Mouse (Mus musculus): ENCODE results near the gene Miga1.

Gene Miga1

DNA sequence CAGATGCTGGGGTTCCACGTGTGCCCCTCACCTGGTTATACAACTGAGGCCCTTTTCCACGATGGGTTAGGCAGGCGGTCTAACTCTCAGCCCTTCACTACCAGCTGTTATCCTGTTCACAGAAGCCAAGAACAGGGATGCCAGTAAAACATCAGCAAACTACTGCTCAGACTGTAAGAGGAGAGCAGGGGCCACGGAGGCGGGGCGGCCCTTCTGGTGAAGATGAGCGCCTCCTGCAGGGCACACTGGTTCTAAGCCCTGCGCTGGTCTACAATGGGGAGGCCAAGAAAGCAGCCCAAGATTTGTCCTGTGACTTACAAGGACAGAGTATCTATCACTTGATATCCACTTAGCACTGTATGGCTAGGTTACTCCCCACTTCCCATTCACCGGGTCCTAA is 52.4 kb downstream of the Miga1 start:
- peaks cover 74% of the 10 kb centered on the region for H3K36me3 ChIP-seq (ENCODE audit: insufficient read depth, low read length)
- H3K9me3 ChIP-seq (ENCODE audit: low read length), result no peaks in the 10 kb centered on the region
- H3K4me1 ChIP-seq (replicated peaks; ENCODE audit: low read depth, low read length), result peaks cover 19% of the 10 kb centered on the region; the same call in 1 of the 2 replicates
- H3K27me3 ChIP-seq (ENCODE audit: insufficient read depth, low read length), result no peaks in the 10 kb centered on the region
- TF ChIP-seq NANOG (IDR thresholded peaks at IDR 0.05; ENCODE audit: borderline replicate concordance, low read length) (no peak), CTCF (conservative IDR thresholded peaks at IDR 0.05; ENCODE audit: low read length) (peak; percentile 45)
- no peak overlapping the region for H3K4me3 ChIP-seq (replicated peaks; ENCODE audit: low read length)

DNA sequence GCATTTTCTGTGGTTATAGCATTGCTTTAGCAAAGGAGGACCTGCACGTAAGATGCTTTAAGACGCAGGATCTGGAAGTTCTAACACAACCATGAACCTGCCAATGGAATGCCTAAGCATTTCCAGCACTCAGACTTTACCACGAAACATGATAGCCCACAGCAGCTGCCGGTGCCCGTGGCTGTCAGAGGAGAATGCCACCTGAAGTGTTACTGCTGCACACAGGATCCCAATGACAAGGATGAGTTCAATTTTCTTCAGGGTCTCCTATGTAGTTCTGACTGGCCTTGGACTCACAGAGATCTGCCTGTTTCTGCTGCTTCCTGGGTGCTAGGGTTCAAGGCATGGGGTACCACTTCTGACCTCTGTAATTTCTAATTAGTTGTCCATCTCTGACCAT is 55.4 kb downstream of the Miga1 start:
- no peak for TF ChIP-seq CTCF (conservative IDR thresholded peaks at IDR 0.05; ENCODE audit: low read length)
- no peak for TF ChIP-seq NANOG (IDR thresholded peaks at IDR 0.05; ENCODE audit: borderline replicate concordance, low read length)
- no peak for TF ChIP-seq POU5F1 (IDR thresholded peaks at IDR 0.05; ENCODE audit: borderline replicate concordance, low read length)
- peaks cover 79% of the 10 kb centered on the region for H3K36me3 ChIP-seq (ENCODE audit: insufficient read depth, low read length)
- peaks cover 11% of the 10 kb centered on the region; the same call in 1 of the 2 replicates for H3K4me1 ChIP-seq (replicated peaks; ENCODE audit: low read depth, low read length)

DNA sequence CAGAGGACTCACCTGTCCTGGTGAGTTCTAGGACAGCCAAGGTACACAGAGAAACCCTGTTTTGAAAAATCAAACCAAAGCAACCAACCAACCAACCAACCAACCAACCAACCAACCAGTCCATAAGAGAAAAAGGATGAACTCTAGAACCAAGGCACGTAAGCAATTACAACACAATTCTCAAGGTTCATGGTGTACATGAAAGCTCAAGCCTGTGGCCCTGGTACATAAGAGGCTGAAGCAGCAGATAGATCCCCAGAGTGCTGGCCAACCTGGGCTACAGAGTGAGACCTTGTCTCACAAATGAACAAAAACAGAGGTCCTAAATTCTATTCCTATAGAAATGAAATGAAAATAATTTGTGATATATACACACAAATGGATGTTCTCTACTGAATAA is 55.9 kb downstream of the Miga1 start:
- H3K4me1 ChIP-seq (replicated peaks; ENCODE audit: low read depth, low read length), result peaks cover 11% of the 10 kb centered on the region; the same call in 1 of the 2 replicates
- TF ChIP-seq NANOG (IDR thresholded peaks at IDR 0.05; ENCODE audit: borderline replicate concordance, low read length) (no peak), CTCF (conservative IDR thresholded peaks at IDR 0.05; ENCODE audit: low read length) (no peak)
- H3K36me3 ChIP-seq (ENCODE audit: insufficient read depth, low read length), result peaks cover 78% of the 10 kb centered on the region
- no peaks in the 10 kb centered on the region for H3K9me3 ChIP-seq (ENCODE audit: low read length)
- no peak overlapping the region for H3K4me3 ChIP-seq (replicated peaks; ENCODE audit: low read length)
- H3K27me3 ChIP-seq (ENCODE audit: insufficient read depth, low read length), result no peaks in the 10 kb centered on the region

More for the DNA sequence above, 55.4 kb downstream of the Miga1 start:
- H3K27me3 ChIP-seq (ENCODE audit: insufficient read depth, low read length), result no peaks in the 10 kb centered on the region
- H3K9me3 ChIP-seq (ENCODE audit: low read length), result no peaks in the 10 kb centered on the region
- H3K4me3 ChIP-seq (replicated peaks; ENCODE audit: low read length), result no peak overlapping the region

DNA sequence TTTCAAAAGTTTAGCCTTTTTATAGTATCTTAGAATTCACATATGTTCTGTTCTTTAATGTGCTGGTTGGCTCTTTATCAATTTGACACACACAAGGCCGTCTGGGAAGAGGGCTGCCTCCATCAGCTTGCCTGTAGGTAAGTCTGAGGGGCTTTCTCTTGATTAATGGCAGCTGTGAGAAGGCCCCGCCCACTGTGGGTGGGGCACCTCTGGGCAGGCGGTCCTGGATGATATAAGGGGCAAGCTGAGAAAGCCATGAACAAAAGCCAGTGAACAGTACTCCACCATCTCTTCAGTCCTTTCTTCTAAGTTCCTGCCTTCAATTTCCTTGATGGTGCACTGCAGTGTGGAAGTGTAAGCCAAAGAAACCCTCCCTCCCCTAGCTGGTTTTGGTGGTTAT is 58.1 kb downstream of the Miga1 start:
- Histone ChIP-seq H3K4me1 (replicated peaks; ENCODE audit: low read depth, low read length) (0 out of 2 replicates have a peak, but pooled peaks cover 2% of the 10 kb centered on the region), H3K36me3 (ENCODE audit: insufficient read depth, low read length) (peaks cover 67% of the 10 kb centered on the region), H3K4me3 (replicated peaks; ENCODE audit: low read length) (no peak overlapping the region), H3K9me3 (ENCODE audit: low read length) (no peaks in the 10 kb centered on the region), H3K27me3 (ENCODE audit: insufficient read depth, low read length) (no peaks in the 10 kb centered on the region)
- TF ChIP-seq NANOG (IDR thresholded peaks at IDR 0.05; ENCODE audit: borderline replicate concordance, low read length) (no peak), CTCF (conservative IDR thresholded peaks at IDR 0.05; ENCODE audit: low read length) (no peak), POU5F1 (IDR thresholded peaks at IDR 0.05; ENCODE audit: borderline replicate concordance, low read length) (no peak)

DNA sequence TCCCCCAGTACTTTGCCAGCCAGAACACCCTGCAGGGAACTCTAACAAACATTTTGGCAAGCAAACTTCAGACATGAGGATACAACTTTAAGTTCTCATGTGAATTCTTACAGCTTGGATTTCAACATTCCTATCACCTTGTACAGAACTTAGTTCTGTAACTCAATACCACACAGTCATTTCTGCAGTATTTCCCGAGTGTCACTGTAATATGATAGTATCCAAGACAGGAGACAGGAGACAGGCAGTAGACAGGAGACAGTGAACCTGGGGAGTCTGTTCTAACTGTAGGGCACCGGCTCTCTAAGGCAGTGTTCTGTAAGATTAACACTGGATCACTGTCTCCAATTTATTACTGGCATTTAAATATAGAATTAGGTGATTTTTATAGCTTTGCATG is 61.8 kb downstream of the Miga1 start:
- Histone ChIP-seq H3K36me3 (ENCODE audit: insufficient read depth, low read length) (peaks cover 51% of the 10 kb centered on the region), H3K27me3 (ENCODE audit: insufficient read depth, low read length) (no peaks in the 10 kb centered on the region), H3K4me1 (replicated peaks; ENCODE audit: low read depth, low read length) (0 out of 2 replicates have a peak, but pooled peaks cover 2% of the 10 kb centered on the region), H3K9me3 (ENCODE audit: low read length) (no peaks in the 10 kb centered on the region), H3K4me3 (replicated peaks; ENCODE audit: low read length) (no peak overlapping the region)
- no peak for TF ChIP-seq POU5F1 (IDR thresholded peaks at IDR 0.05; ENCODE audit: borderline replicate concordance, low read length)
- no peak for TF ChIP-seq CTCF (conservative IDR thresholded peaks at IDR 0.05; ENCODE audit: low read length)
- TF ChIP-seq NANOG (IDR thresholded peaks at IDR 0.05; ENCODE audit: borderline replicate concordance, low read length), result no peak

DNA sequence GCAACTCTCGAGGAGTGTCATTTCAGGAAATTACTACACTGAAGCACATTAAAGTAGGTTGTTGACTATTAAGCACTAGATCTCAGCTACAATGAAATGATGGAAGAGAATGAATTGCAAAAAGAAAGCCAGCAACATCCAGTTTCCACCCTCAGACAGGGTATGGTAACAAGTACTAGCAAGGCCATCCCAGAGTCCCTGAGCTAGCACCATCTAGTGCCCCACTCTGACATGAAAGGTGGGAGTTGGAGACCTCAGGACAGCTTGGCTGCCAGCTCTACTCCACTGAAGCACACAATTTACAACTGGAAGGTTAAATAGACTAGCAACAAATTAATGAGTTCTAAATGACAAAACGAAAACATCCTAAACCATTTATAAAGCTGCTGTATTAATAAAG is 62.3 kb downstream of the Miga1 start:
- no peaks in the 10 kb centered on the region for H3K27me3 ChIP-seq (ENCODE audit: insufficient read depth, low read length)
- H3K4me3 ChIP-seq (replicated peaks; ENCODE audit: low read length), result no peak overlapping the region

DNA sequence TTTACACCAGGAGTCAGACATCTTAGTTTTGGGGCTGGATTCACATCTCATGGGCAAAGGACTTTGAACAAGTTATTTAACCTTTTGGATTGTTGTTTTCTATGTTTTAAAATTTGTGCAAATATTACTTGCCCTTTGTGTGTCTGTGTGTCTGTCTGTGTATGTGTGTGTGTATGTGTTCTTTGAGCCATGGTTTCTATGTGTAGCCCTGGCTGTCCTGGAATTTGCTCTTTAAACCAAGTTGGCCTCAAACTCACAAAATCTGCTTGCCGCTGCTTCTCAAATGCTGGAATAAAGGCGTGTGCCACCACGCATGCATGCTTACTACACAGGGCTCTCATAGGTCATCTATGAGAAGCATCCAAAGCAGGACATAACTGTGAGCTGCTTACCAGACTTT is 63.3 kb downstream of the Miga1 start:
- H3K27me3 ChIP-seq (ENCODE audit: insufficient read depth, low read length), result no peaks in the 10 kb centered on the region
- 0 out of 2 replicates have a peak, but pooled peaks cover 2% of the 10 kb centered on the region for H3K9me3 ChIP-seq (ENCODE audit: low read length)
- H3K4me1 ChIP-seq (replicated peaks; ENCODE audit: low read depth, low read length), result no peaks in the 10 kb centered on the region
- peaks cover 39% of the 10 kb centered on the region for H3K36me3 ChIP-seq (ENCODE audit: insufficient read depth, low read length)
- TF ChIP-seq CTCF (conservative IDR thresholded peaks at IDR 0.05; ENCODE audit: low read length), result no peak
- H3K4me3 ChIP-seq (replicated peaks; ENCODE audit: low read length), result no peak overlapping the region

More for the DNA sequence above, 62.3 kb downstream of the Miga1 start:
- Histone ChIP-seq H3K9me3 (ENCODE audit: low read length) (no peaks in the 10 kb centered on the region), H3K4me1 (replicated peaks; ENCODE audit: low read depth, low read length) (0 out of 2 replicates have a peak, but pooled peaks cover 2% of the 10 kb centered on the region), H3K36me3 (ENCODE audit: insufficient read depth, low read length) (peaks cover 48% of the 10 kb centered on the region)
- TF ChIP-seq CTCF (conservative IDR thresholded peaks at IDR 0.05; ENCODE audit: low read length) (no peak), POU5F1 (IDR thresholded peaks at IDR 0.05; ENCODE audit: borderline replicate concordance, low read length) (no peak), NANOG (IDR thresholded peaks at IDR 0.05; ENCODE audit: borderline replicate concordance, low read length) (no peak)

DNA sequence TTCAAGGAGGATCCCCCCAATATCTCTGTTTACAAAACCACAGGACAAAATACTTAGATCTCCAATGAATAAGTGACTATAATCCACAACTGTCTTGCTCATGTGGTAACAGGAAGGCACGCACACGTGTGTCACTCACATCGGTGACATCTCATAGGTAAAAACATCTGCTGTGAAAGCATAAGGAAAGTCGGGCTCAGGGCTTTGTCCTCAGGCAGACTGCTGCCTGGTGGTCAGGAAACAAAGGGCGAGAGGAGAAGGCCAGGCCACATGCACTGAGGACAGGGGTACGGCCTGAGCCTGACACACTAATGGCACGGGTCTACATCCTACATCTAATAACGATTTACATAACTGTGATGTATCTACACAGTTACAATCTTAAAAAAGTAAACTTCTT is 65.2 kb downstream of the Miga1 start:
- Histone ChIP-seq H3K4me3 (replicated peaks; ENCODE audit: low read length) (no peak overlapping the region), H3K9me3 (ENCODE audit: low read length) (peaks cover 19% of the 10 kb centered on the region), H3K4me1 (replicated peaks; ENCODE audit: low read depth, low read length) (no peaks in the 10 kb centered on the region), H3K27me3 (ENCODE audit: insufficient read depth, low read length) (no peaks in the 10 kb centered on the region), H3K36me3 (ENCODE audit: insufficient read depth, low read length) (peaks cover 25% of the 10 kb centered on the region)
- TF ChIP-seq POU5F1 (IDR thresholded peaks at IDR 0.05; ENCODE audit: borderline replicate concordance, low read length), result no peak
- no peak for TF ChIP-seq CTCF (conservative IDR thresholded peaks at IDR 0.05; ENCODE audit: low read length)
- TF ChIP-seq NANOG (IDR thresholded peaks at IDR 0.05; ENCODE audit: borderline replicate concordance, low read length), result no peak

DNA sequence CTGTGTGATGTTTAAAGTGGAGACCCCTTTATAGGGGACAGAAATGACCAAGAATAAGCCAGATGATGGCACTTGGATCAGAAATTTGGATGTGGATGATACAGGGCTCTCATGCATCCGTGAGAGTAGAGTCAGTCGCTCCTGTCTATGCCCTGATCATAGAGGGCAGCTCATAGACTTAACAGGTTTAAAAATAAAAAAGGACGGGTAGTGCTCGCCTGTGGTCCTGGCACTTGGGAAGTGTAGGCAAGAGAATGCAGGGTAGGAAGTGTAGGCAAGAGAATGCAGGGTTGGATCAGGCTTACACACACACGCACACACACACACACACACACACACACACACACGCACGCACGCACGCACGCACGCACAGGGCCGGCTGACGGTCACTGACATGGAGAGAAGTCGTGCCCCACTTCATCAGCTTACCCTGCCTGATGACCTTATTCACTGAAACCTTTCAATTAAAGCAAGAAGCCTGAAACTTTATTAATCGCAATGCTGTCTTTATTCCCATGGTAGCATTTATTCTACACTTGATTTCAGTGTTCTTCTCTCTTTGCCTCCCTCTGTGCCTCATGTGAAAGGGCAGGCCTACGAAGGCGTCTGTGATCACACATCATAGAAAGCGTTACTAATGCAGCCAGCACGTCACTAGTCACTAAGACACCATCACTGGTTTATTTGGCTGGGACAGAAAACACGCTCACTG is 67.1 kb downstream of the Miga1 start:
- no peaks in the 10 kb centered on the region for H3K27me3 ChIP-seq (ENCODE audit: insufficient read depth, low read length)
- TF ChIP-seq NANOG (IDR thresholded peaks at IDR 0.05; ENCODE audit: borderline replicate concordance, low read length) (no peak), CTCF (conservative IDR thresholded peaks at IDR 0.05; ENCODE audit: low read length) (no peak), POU5F1 (IDR thresholded peaks at IDR 0.05; ENCODE audit: borderline replicate concordance, low read length) (no peak)
- no peak overlapping the region for H3K4me3 ChIP-seq (replicated peaks; ENCODE audit: low read length)
- no peaks in the 10 kb centered on the region for H3K4me1 ChIP-seq (replicated peaks; ENCODE audit: low read depth, low read length)
- peaks cover 21% of the 10 kb centered on the region for H3K36me3 ChIP-seq (ENCODE audit: insufficient read depth, low read length)
- peaks cover 38% of the 10 kb centered on the region for H3K9me3 ChIP-seq (ENCODE audit: low read length)

Data from E14TG2a.4 (cell line).